Mouse (Mus musculus) urinary bladder, adult 2 months (tissue): ENCODE data around the gene 4932438H23Rik. TPM values are rescaled to one million over a fixed set of nuclear protein-coding genes. Genes with fewer than 3 reads are reported as not detected.

ENCODE experiments used
- DNase-seq: peaks from one replicate; pipeline ENCODE4 v3.0.0; 2022; ENCODE audit warnings: low spot score
- polyA plus RNA-seq: library from polyadenylated mRNA; depleted of rRNA; stranded (reverse); fragments of >200 nt; gene quantifications from 2 replicates; pipeline ENCODE4 v1.2.3, GENCODE M21; 2012

Gene 4932438H23Rik
- polyA plus RNA-seq, 1 experiment: 0.87 TPM

- no peak for DNase-seq
These were observed 37.7 kb downstream of the 4932438H23Rik start for GRCm38 (mm10) chr16:91057261-91057660.

DNA sequence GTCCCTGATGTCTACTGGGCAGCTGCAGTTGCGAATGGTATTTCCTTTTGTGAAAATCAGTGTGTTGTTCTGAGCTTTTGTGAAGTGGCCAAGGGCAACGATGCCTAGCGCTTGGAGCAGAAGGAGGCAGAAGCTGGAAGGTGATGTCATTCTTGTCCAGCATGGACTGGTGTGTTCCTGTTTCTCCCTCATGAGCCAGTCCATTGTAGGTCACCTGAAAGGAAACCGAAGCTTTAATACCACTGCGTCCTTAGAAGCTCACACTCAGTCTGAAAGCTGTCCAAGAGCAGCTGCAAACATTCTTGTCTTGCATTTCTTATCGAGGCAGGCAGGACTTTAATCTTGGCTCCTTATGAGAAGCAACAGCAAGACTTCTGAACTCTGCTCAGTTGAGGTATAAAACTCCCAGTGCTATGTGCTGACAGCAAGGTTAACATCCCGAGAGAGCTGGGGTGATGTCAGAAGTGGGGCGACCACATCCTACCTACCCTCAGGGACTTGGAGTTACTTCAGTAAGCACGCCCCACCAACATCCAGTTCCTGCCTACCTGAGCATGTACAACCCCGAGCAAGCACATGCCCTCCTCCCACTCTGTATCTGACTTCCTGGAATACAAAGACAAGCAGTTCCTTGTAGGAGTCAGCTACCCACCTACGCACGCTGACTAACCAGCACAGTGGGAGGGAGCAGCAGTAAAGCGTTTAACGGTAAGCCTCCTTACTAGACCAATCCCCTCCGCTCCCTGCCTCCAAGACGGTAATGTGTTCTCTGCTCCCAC is 38.7 kb downstream of the 4932438H23Rik start:
- DNase-seq: no peak

- no peak for DNase-seq
These were observed 39.8 kb downstream of the 4932438H23Rik start for GRCm38 (mm10) chr16:91055150-91055549.

DNA sequence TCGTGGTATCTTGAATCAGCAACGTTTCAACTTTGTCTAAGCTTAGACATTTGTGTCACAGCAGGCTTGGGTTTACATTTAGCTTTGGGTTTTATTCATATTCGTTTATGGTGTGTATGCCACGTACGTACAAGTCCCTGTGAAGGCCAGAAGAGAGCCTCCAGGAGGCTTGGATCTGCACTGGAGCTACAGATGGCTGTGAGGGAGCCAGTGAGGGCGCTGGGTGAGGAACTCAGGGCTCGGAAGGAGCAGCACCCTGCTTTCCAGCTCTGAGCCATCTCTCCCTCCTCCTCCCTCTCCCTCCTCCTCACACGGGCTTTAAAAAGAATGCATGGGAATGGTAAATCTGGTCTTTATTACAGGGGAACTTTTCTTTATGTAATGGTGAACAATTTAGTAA is 41.3 kb downstream of the 4932438H23Rik start:
- DNase-seq: no peak

GRCm38 (mm10) chr16:91045511-91045910 is 49.4 kb downstream of the 4932438H23Rik start:
- DNase-seq: no peak

DNA sequence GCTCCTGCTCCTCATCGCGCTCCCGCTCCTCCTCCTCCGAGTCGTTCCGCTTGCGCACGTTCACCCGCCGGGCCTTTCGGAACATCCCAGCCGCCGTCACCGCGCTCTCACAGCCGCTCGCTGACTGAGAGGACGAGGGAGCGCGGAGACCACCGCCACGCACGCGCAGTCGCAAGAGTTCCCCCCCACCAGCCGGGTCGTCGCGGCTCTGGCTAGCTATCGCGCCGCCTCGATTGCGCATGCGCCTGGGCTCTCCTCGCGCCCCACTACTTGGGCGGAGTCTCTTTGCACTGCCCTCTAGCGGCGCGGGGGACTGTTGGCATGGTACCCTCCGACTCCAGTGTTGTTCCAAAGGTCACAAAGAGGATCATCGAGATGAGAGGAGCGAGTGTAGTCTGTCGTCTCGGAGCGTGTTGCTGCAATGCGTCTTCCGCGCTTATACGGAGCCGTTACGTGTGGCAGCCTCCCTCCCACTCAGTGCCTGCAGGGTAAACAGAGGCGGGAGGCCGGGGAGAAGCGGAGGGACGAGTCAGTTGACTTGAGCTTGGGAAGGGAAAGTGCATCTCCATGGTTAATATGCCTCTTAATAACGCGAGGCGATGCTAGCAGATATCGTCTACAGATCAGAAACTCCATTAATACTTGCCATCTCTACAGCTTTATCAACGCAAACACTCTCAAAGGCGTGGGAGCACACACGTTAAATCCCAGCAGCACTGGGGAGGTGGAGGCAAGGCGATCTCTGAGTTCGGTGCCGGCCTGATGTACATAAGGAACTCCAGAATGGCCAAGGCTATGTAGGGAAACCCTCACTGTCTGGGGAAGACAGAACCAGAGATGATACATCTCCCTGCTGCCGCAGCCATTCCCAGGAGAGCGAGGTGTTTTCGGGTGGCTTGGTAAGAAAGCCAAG is 50.4 kb downstream of the 4932438H23Rik start, which contains the start of gene Paxbp1:
Paxbp1 (minus strand) TSS at position 274 of the 913 bp plus-strand sequence.
- peak; percentile 99 for DNase-seq

GRCm38 (mm10) chr16:91043461-91044248 is 51.3 kb downstream of the 4932438H23Rik start:
- DNase-seq: peak; percentile 39

DNA sequence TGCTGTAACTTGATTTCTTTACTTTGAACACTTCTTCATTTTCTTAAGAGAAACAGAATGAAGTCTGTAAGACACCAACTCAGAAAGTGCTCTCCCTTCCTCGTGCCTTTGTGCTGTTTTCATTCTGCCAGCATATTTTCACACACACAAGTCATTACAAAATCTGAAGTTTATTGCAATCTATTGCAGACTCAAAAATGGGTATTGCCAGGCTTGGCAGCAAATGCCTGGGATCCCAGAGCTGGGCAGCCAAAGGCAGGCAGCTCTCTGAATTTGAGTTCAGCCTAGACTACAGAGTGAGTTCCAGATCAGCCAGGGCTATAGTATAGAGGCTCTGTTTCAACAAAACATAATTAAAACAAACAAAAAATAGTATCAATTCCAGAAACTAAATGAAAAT is 52.3 kb downstream of the 4932438H23Rik start:
- no peak for DNase-seq

DNA sequence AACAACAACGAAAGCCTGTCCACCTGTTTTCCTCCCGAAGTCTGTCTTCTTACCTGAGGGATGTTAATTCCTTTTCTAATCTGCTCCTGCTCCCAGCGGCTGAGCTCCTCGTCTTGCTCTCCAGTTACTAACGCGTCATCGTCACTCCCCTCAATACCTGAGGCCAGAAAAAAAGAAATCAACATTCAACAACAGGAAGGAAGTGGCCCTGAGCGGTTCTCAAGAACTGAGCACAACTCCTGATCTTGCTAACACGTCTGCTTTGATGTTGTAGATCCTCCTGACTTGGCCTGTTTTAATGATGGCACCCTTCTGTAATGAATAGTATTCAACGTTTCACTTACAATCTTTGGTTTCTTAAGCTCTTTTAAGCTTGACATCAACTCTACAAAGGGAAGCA is 59.1 kb downstream of the 4932438H23Rik start:
- no peak for DNase-seq

GRCm38 (mm10) chr16:91030751-91031150 is 64.2 kb downstream of the 4932438H23Rik start:
- no peak for DNase-seq

DNA sequence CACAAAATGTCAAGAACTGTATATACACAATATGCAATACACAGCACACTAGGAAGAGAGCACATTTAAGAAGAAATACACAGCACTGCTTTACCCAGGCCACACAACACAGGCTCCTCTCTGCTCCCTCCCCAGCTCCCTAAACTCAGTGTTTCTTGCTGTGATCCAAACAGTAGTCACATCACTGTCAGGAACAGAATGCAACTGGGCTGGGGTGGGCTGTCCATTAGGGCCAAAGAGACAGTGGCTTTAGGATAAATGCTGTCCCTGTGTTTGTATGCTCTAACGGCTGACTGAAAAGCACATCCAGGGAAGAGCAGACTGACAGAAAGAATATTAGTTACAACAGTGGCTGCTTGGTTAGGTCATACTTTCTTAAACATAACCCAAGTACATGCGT is 65.0 kb downstream of the 4932438H23Rik start:
- no peak for DNase-seq

GRCm38 (mm10) chr16:91029161-91029743 is 65.7 kb downstream of the 4932438H23Rik start:
- no peak for DNase-seq

GRCm38 (mm10) chr16:91026290-91026689 is 68.6 kb downstream of the 4932438H23Rik start:
- no peak for DNase-seq

DNA sequence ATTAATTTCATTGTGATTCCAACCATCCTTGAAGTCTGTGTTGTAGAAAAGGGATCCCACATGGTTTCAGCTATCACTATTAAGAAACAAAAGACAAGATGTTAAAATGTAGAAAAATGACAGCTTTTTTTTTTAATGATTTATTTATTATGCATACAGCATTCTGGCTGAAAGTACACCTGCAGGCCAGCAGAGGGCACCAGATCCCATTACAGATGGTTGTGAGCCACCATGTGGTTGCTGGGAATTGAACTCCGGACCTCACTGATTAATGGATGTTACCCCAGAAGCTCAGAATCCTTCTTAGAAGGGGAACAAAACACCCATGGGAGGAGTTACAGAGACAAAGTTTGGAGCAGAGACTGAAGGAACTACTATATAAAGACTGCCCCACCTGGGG is 71.5 kb downstream of the 4932438H23Rik start:
- no peak for DNase-seq

- no peak for DNase-seq
These were observed 74.0 kb downstream of the 4932438H23Rik start for GRCm38 (mm10) chr16:91020842-91021483.

GRCm38 (mm10) chr16:91019476-91019875 is 75.4 kb downstream of the 4932438H23Rik start:
- DNase-seq: no peak

DNA sequence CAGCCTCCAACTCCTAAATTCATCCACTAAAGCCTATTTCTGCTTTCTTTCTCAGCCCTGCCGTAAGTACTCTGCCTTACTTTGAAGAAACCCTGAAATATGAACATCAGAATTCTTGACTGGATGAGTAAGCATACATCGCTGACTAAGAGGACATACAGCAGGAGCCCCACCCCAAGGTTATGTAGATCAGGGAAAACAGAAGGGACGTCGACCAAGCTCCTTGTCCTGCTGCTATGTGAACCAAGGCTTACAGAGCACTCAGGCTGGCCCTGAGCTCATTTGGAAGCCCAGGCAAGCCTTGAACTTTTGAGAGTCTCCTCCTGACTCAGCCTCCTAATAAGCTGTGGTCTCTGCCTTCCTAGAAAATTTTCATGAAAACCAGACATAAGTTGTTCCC is 79.2 kb downstream of the 4932438H23Rik start:
- DNase-seq: no peak

- no peak for DNase-seq
These were observed 83.1 kb downstream of the 4932438H23Rik start for GRCm38 (mm10) chr16:91011847-91012246.

DNA sequence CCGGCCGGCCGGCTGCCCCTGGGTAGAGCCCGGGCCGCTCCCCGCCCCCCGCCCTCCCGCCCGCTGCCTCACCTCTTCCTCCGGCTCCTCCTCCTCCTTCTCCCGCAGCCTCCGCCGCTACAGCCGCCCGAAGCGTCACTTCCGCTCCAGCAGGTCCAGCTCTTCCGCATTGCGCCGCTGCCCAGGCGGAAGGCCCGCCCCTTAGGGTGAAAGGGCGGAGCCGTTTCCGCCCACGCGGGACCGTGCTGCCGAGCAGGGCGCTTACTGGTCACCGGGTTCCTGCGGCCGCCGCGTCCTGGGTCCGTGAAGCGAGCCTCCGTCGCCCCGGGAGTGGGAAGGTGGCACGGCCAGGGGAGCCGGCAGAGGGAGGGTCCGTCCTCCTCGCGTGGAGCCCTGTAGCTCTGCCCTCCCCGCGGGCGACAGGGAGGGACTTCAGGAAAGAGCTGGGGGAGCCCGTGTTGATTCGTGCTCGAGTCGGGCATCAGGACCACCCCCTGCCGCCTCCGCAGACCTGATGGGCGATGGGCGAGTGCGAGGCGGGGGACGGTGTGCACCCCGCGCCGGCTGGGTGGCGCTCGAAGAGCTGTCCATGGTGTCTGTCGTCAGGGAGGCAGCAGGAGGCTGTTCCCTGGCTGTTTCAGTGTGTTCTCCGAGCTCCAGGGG is 83.8 kb downstream of the 4932438H23Rik start, which contains the start of gene Synj1:
Synj1 (minus strand) TSS at position 288 of the 663 bp plus-strand sequence.
- DNase-seq: peak; percentile 87

GRCm38 (mm10) chr16:91010581-91011020 is 84.3 kb downstream of the 4932438H23Rik start:
- DNase-seq: no peak
